Mouse (Mus musculus) colon, adult 2 months (tissue): Measurements from ENCODE around the gene C2cd3. TPM values are rescaled to one million over a fixed set of nuclear protein-coding genes. Genes with fewer than 3 reads are reported as not detected.

Experiments
- polyA plus RNA-seq: library from polyadenylated mRNA; depleted of rRNA; stranded (reverse); fragments of >200 nt; gene quantifications from 2 replicates; pipeline ENCODE4 v1.2.3, GENCODE M21; 2012; rRNA removed

The C2cd3 gene
- 15.9 and 16.0 TPM in 2 replicates for polyA plus RNA-seq

DNA sequence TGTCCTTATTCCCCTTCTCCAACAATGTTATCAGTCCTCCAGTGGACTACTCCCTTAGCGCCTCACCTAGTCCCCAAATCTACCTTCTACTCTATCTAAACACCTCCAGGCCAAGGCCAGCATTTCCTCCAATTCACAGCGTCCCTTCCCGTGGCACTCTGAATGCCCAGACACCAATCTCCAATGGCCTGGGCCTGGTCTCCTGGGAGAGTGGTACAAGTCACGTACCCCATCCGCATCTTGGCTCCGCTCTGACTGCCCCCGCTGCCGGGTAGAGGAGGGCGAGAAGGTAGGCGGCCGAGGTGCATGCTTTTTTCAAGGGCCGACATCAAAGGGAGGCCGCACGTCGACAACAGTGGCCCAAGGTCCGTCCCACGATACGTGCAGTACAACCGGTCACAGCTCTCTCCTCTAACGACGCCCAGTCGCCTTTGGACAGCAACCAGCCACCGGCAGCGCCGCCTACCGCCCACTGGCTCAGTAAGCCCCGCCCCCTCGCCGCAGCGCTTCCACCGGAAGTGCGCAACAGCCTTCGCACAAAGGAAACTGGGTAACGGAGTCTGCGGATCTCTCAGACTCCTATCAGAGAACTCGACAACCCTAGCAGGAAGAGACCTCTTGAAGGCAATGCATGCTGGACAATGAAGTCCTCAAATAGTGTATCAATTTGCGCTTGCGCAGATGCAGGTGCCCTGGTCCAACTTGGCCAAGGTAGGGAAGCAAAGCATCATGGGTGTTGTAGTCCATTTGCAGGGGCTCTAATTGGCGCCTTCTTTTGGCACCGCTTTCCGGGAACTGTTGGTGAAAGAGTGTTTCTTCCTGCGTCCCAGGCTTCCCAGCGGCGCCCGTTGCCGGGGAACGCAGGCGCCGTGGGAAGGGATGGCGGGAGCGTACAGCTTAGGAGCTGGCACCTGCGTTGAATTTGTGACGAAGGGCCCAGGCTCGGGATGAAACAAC is at the start of gene C2cd3, which contains the start of gene Ppme1:
Gene C2cd3 (plus strand): TSS at position 739 of the 957 bp plus-strand sequence.
Gene Ppme1 (minus strand): TSS at position 813 of the 957 bp plus-strand sequence.

DNA sequence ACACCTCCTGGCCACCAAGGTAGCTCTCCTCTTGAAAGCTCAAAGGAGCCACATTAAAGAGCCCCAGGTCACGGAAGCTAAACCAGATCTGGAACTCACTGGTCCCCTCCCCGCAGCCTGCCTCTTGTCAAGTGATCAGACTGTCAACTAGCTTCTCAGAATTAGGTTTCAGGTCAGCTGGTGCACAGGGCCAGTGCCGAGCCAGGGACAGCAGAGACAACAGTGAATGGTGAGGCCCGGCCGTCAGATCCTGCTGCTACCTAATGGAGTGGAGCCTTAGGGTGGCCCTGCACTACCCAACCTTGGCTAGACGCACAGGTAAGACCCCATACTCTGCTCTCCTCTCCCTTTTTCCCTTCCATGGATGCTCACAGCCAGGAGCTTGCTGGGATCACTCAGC is 100.7 kb downstream of the C2cd3 start, which contains the start of gene Ucp3:
Gene Ucp3 (plus strand): TSS at position 214 of the 400 bp plus-strand sequence.

DNA sequence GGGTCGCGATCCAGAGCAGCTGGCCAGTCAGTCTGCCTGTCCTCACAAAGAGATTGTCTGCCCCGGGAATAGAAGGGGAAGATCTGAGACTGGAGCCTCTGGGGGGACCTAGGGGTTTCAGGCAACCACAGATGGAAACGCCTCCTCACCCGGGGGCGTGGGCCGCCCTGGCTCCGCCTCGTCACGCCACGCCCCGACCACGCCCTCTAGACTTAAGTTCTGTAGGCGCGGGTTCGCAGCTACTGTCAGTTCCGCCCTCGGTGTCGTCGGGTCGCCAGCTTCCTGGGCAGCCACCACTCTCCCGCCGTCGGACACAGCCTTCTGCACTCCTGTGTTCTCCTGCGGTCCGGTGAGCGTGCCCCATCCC is 121.1 kb downstream of the C2cd3 start, which contains the start of gene Ucp2:
Gene Ucp2 (plus strand): TSS at position 221 of the 367 bp plus-strand sequence.

DNA sequence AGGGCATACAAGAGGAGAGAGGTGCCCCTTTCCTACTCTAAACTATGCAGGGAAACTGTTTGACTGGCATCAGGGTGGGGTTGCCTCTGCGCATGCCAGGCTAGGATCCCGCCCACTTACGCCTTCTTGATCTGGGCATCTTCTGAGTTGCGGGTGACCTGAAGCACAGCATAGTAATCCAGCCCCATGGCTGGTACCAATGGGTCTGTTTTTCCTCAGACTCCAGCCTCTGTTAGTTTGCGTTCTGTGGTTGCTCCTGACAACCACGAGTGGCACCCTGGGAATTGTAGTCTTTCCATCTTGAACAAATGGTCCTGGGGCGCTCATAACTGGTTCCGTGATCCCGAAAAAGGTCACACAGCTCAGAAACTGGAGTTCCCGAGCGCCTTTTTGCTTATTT is 142.5 kb downstream of the C2cd3 start, which contains the start of gene Dnajb13:
Gene Dnajb13 (minus strand): TSS at position 388 of the 400 bp plus-strand sequence.

Other genes starting within 250 kb of the C2cd3 start
- 23.1 and 27.5 TPM in 2 replicates for gene Lipt2, start 213.0 kb upstream of the C2cd3 start, polyA plus RNA-seq
- gene Kcne3, start 195.7 kb upstream of the C2cd3 start, polyA plus RNA-seq = 292 and 298 TPM in 2 replicates
- gene Pgm2l1, start 144.8 kb upstream of the C2cd3 start, polyA plus RNA-seq = 2.4 and 2.8 TPM in 2 replicates
- gene P4ha3, start 86.7 kb upstream of the C2cd3 start, polyA plus RNA-seq = 2.4 and 2.6 TPM in 2 replicates
- gene Ppme1, start 74 bp downstream of the C2cd3 start, polyA plus RNA-seq = 107 and 124 TPM in 2 replicates
- 0.22 and 0.38 TPM in 2 replicates for gene Ucp3, start 100.8 kb downstream of the C2cd3 start, polyA plus RNA-seq
- gene Ucp2, start 121.1 kb downstream of the C2cd3 start, polyA plus RNA-seq = 1,003 and 1,075 TPM in 2 replicates
- gene Dnajb13, start 142.7 kb downstream of the C2cd3 start, polyA plus RNA-seq = 0.08 and 0.14 TPM in 2 replicates
- gene Coa4, start 164.8 kb downstream of the C2cd3 start, polyA plus RNA-seq = 20.7 and 22.8 TPM in 2 replicates
- gene Rab6a, start 235.2 kb downstream of the C2cd3 start, polyA plus RNA-seq = 51.5 and 58.8 TPM in 2 replicates
- 5.0 and 6.0 TPM in 2 replicates for gene Mrpl48, start 236.1 kb downstream of the C2cd3 start, polyA plus RNA-seq